Mouse (Mus musculus): ENCODE results near the gene Arhgap11a.

GRCm38 (mm10) chr2:113886061-113886460 is 37.6 kb upstream of the Arhgap11a start:
- TF ChIP-seq CTCF (IDR thresholded peaks at IDR 0.05; ENCODE audit: extremely low read depth, insufficient read depth, insufficient read length, insufficient replicate concordance) (no peak), POLR2A (IDR thresholded peaks at IDR 0.05; ENCODE audit: low read depth, low read length) (no peak)
